Mouse (Mus musculus) cortical plate, adult 2 months (tissue): ENCODE measurements around the gene Slc26a3.

Experiments used
- CTCF ChIP-seq: fragments of 200-500 bp; IDR thresholded peaks from 2 replicates; pipeline ENCODE4 v1.5.1; 2011; ENCODE audit warnings: mild to moderate bottlenecking, control low read depth, low read length; ENCODE audit not compliant: insufficient read depth; ENCODE audit errors: extremely low read depth
- POLR2A ChIP-seq: fragments of 200-500 bp; IDR thresholded peaks from 2 replicates; pipeline ENCODE4 v1.6.1; 2011; ENCODE audit warnings: mild to moderate bottlenecking, low read length, control low read depth; ENCODE audit not compliant: insufficient read depth; ENCODE audit errors: extremely low read depth

DNA sequence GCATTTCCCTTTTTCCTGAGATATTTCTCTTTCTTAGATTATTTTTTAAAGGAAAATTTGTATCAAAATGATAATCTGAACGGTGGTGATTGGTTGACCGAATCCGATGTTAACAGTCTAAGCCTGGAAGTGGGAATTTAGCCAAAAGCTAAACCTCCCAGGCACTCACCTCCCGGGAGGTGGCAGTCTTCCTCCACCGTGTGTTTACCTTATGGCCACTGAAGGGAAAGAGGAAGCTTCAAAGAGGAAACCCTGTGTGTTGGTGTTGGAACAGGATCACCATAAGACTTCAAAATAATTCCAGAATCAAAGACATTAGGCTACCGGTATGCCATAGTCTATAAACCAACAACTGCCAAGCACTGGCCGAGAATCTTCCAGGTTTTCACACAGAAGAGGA lies 21.0 kb upstream of the Slc26a3 start:
- TF ChIP-seq CTCF: no peak
- no peak for TF ChIP-seq POLR2A
